Mouse (Mus musculus) MEL (cell line): ENCODE results near the gene Nkain1. TPM values are rescaled to one million over a fixed set of nuclear protein-coding genes. Genes with fewer than 3 reads are reported as not detected.

Experiments
- DNase-seq: peaks from one replicate; pipeline ENCODE4 v3.0.0; 2011; ENCODE audit warnings: low read depth, low spot score
- H3K27ac ChIP-seq: 2 replicates; pipeline ENCODE4 v1.5.1; 2012; ENCODE audit warnings: low read depth, mild to moderate bottlenecking, control low read depth, low read length, moderate library complexity; ENCODE audit not compliant: control insufficient read depth
- H3K27me3 ChIP-seq, 2 experiments: fragments of 150-350 bp in 1 of 2; sonication (generic) in 1 of 2; 2 replicates each; pipeline ENCODE4 v1.6.1; 2012; ENCODE audit warnings: low read length in 2 of 2, mild to moderate bottlenecking in 2 of 2, improper control_type of control experiment in 1 of 2, moderate library complexity in 1 of 2; ENCODE audit not compliant: insufficient read depth in 2 of 2, control insufficient read depth in 1 of 2
- H3K36me3 ChIP-seq, 2 experiments: 2 replicates each; pipeline ENCODE4 v1.6.1; 2012 to 2014; ENCODE audit warnings: low read length in 2 of 2, improper control_type of control experiment in 1 of 2, inconsistent platforms in 1 of 2, mild to moderate bottlenecking in 1 of 2; ENCODE audit not compliant: insufficient read depth in 2 of 2, control insufficient read depth in 1 of 2
- H3K4me1 ChIP-seq, 2 experiments: fragments of 150-350 bp in 1 of 2; sonication (generic) in 1 of 2; 2 replicates each; pipeline ENCODE4 v1.6.1; 2012; ENCODE audit warnings: low read length in 2 of 2, improper control_type of control experiment in 1 of 2, mild to moderate bottlenecking in 1 of 2; ENCODE audit not compliant: insufficient read depth in 2 of 2, control insufficient read depth in 1 of 2
- H3K4me3 ChIP-seq, 2 experiments: fragments of 150-350 bp in 1 of 2; sonication (generic) in 1 of 2; 2 replicates each; pipeline ENCODE4 v1.5.1; 2012; ENCODE audit warnings: low read depth in 2 of 2, low read length in 2 of 2, mild to moderate bottlenecking in 2 of 2, moderate library complexity in 2 of 2, control low read depth in 1 of 2, improper control_type of control experiment in 1 of 2; ENCODE audit not compliant: control insufficient read depth in 1 of 2, insufficient read depth in 1 of 2
- H3K79me2 ChIP-seq: 2 replicates; pipeline ENCODE4 v1.6.1; 2012; ENCODE audit warnings: mild to moderate bottlenecking, low read length, moderate library complexity; ENCODE audit not compliant: control insufficient read depth, poor library complexity, insufficient read depth
- H3K9ac ChIP-seq: 2 replicates; pipeline ENCODE4 v1.6.1; 2012; ENCODE audit warnings: low read depth, mild to moderate bottlenecking, control low read depth, low read length, moderate library complexity; ENCODE audit not compliant: control insufficient read depth, poor library complexity, severe bottlenecking
- H3K9me3 ChIP-seq: fragments of 150-350 bp; sonication (generic); replicated peaks from 2 replicates; pipeline ENCODE4 v1.6.1; 2012; ENCODE audit warnings: mild to moderate bottlenecking, low read length, improper control_type of control experiment, moderate library complexity; ENCODE audit not compliant: insufficient read depth
- BHLHE40 ChIP-seq: IDR thresholded peaks from 2 replicates; pipeline ENCODE4 v1.6.1; 2012; ENCODE audit warnings: low read depth, mild to moderate bottlenecking, inconsistent platforms, low read length, improper control_type of control experiment, borderline replicate concordance
- CHD1 ChIP-seq: IDR thresholded peaks from 2 replicates; pipeline ENCODE4 v1.6.1; 2012; ENCODE audit warnings: low read depth, mild to moderate bottlenecking, inconsistent platforms, low read length, improper control_type of control experiment
- CTCF ChIP-seq, 3 experiments: IDR thresholded peaks in 2 of 3; conservative IDR thresholded peaks in 1 of 3; 2 replicates each; pipeline ENCODE4 v1.5.1; 2011 to 2012; ENCODE audit warnings: low read length in 3 of 3, low read depth in 2 of 3, mild to moderate bottlenecking in 2 of 3, improper control_type of control experiment in 1 of 3, inconsistent platforms in 1 of 3, mixed read lengths in 1 of 3, moderate library complexity in 1 of 3; ENCODE audit not compliant: control insufficient read depth in 1 of 3, insufficient read depth in 1 of 3, poor library complexity in 1 of 3, severe bottlenecking in 1 of 3
- E2F4 ChIP-seq: IDR thresholded peaks from 2 replicates; pipeline ENCODE4 v1.6.1; 2011; ENCODE audit warnings: low read depth, low read length, improper control_type of control experiment, borderline replicate concordance
- ELF1 ChIP-seq: IDR thresholded peaks from 2 replicates; pipeline ENCODE4 v1.6.1; 2014; ENCODE audit warnings: low read depth, mild to moderate bottlenecking, inconsistent platforms, low read length, improper control_type of control experiment, moderate library complexity
- GATA1 ChIP-seq: IDR thresholded peaks from 2 replicates; pipeline ENCODE4 v1.6.1; 2011; ENCODE audit warnings: low read depth, low read length, improper control_type of control experiment
- MAZ ChIP-seq: IDR thresholded peaks from 2 replicates; pipeline ENCODE4 v1.6.1; 2012; ENCODE audit warnings: low read depth, mild to moderate bottlenecking, inconsistent platforms, low read length, improper control_type of control experiment
- MYB ChIP-seq: IDR thresholded peaks from 2 replicates; pipeline ENCODE4 v1.6.1; 2011; ENCODE audit warnings: mild to moderate bottlenecking, low read depth, low read length, improper control_type of control experiment
- POLR2A ChIP-seq, 2 experiments: IDR thresholded peaks; 2 replicates each; pipeline ENCODE4 v1.6.1; 2011 to 2012; ENCODE audit warnings: low read length in 2 of 2, mild to moderate bottlenecking in 2 of 2, control low read depth in 1 of 2, improper control_type of control experiment in 1 of 2, low read depth in 1 of 2, moderate library complexity in 1 of 2; ENCODE audit not compliant: control insufficient read depth in 1 of 2, insufficient read depth in 1 of 2, poor library complexity in 1 of 2
- POLR2AphosphoS2 ChIP-seq: IDR thresholded peaks from 2 replicates; pipeline ENCODE4 v1.6.1; 2011; ENCODE audit warnings: low read length, improper control_type of control experiment
- RAD21 ChIP-seq: IDR thresholded peaks from 2 replicates; pipeline ENCODE4 v1.6.1; 2011; ENCODE audit warnings: mild to moderate bottlenecking, low read depth, low read length, improper control_type of control experiment
- RCOR1 ChIP-seq: IDR thresholded peaks from 2 replicates; pipeline ENCODE4 v1.6.1; 2012; ENCODE audit warnings: low read depth, mild to moderate bottlenecking, inconsistent platforms, low read length, improper control_type of control experiment
- SMC3 ChIP-seq: IDR thresholded peaks from 2 replicates; pipeline ENCODE4 v1.6.1; 2011; ENCODE audit warnings: low read depth, low read length, improper control_type of control experiment
- TBP ChIP-seq: IDR thresholded peaks from 2 replicates; pipeline ENCODE4 v1.8.0; 2011; ENCODE audit warnings: low read depth, low read length, improper control_type of control experiment
- TCF12 ChIP-seq: IDR thresholded peaks from 2 replicates; pipeline ENCODE4 v1.6.1; 2014; ENCODE audit warnings: low read depth, mild to moderate bottlenecking, inconsistent platforms, low read length, improper control_type of control experiment, moderate library complexity
- UBTF ChIP-seq: IDR thresholded peaks from 2 replicates; pipeline ENCODE4 v1.6.1; 2012; ENCODE audit warnings: low read depth, mild to moderate bottlenecking, inconsistent platforms, low read length, improper control_type of control experiment, moderate library complexity, borderline replicate concordance; ENCODE audit not compliant: insufficient read depth
- ZKSCAN1 ChIP-seq: IDR thresholded peaks from 2 replicates; pipeline ENCODE4 v1.6.1; 2012; ENCODE audit warnings: low read depth, mild to moderate bottlenecking, inconsistent platforms, low read length, improper control_type of control experiment, moderate library complexity
- polyA plus RNA-seq, 2 experiments: library from polyadenylated mRNA; stranded (reverse) in 1 of 2; unstranded in 1 of 2; fragments of >175 nt in 1 of 2; fragments of >200 nt in 1 of 2; gene quantifications; 2 replicates each; pipeline versions ENCODE4 v1.2.1 to v1.2.4; 2012; ENCODE audit warnings: low replicate concordance in 2 of 2, low read depth in 1 of 2; ENCODE audit not compliant: insufficient read length in 2 of 2, insufficient read depth in 1 of 2, missing spikeins in 1 of 2
- total RNA-seq: library from RNA; depleted of rRNA; stranded (reverse); fragments of 300-350 nt; gene quantifications from 2 replicates; pipeline ENCODE4 v1.2.3, GENCODE M21; 2012

Nkain1 gene
- total and polyA plus RNA-seq, 3 experiments: 5.3 to 18.5 TPM; not detected in 1

DNA sequence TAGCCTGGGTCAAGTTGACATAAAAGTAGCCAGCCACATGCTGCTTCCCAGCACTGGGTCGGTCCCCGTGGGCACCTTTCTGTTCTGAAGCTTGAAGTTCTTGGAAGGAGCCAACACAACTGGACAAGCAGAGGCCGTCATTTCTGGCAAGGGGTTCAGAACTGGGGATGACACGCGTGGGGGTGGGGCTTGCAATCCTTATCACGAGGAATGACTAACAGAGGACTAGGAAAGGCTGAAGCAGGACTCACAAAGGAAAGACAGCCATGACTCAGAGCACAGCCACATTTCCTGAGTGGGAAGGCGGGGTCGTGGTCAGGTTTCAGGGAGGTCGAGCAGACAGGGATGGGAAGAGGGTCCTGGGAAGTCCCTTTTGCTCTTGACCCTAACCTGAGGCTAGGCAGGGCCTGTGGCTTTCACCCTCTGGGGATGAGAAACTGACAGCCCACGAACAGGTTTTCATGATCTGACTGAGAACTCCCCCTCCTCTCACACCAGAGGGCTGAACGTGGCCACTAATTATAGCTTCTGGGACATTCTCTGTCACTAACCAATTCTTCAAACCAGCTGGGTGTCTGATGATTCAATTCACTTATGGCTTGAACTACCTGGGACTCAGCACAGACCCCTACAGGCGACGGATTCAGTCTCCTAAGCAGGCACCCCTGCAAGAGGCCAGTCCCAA lies 2.4 kb upstream of the Nkain1 start:
- no peak overlapping the region for H3K4me3 ChIP-seq
- H3K9me3 ChIP-seq: no peaks in the 10 kb centered on the region

DNA sequence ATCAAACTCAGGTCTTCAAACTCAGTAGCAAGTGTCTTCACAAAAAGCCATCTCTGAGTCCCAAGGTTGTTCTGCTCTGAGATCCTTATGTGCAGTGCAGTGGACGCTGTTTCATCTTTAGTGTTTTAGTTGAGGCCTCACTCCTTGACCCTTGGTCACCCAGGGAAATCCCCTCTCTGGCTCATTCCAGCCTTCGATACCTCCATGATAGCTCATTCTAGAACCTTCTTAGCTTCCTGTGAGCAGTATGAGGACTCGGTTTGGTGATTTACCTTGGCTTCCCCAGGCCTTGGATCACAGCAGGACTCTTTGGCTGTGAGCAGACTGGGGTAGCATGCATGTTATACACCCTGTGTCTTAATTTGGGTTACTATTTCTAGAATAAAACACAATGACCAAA lies 1.6 kb upstream of the Nkain1 start:
- no peak for TF ChIP-seq POLR2A (IDR thresholded peaks at IDR 0.05; ENCODE audit: control insufficient read depth in 1 of 2, insufficient read depth in 1 of 2, low read depth in 1 of 2, low read length in 2 of 2, poor library complexity in 1 of 2)
- no peak for TF ChIP-seq POLR2AphosphoS2
- TF ChIP-seq ELF1: no peak
- TF ChIP-seq RAD21: no peak
- peaks cover 0 to 2% of the 10 kb centered on the region in 2 experiments; a peak in 1 of 4 replicates for H3K4me1 ChIP-seq
- H3K4me3 ChIP-seq: no peak overlapping the region
- no peak overlapping the region for H3K9ac ChIP-seq
- H3K27me3 ChIP-seq: no peaks in the 10 kb centered on the region
- no peaks in the 10 kb centered on the region for H3K9me3 ChIP-seq
- no peaks in the 10 kb centered on the region; the same call in 1 of the 2 replicates for H3K79me2 ChIP-seq
- H3K27ac ChIP-seq: no peak overlapping the region
- no peak for DNase-seq
- H3K36me3 ChIP-seq: no peaks in the 10 kb centered on the region

More for the DNA sequence above, 2.4 kb upstream of the Nkain1 start:
- H3K36me3 ChIP-seq: no peaks in the 10 kb centered on the region
- H3K4me1 ChIP-seq: peaks cover 0 to 2% of the 10 kb centered on the region in 2 experiments; a peak in 1 of 4 replicates
- H3K9ac ChIP-seq: no peak overlapping the region
- no peaks in the 10 kb centered on the region for H3K27me3 ChIP-seq
- no peak for DNase-seq
- no peak for TF ChIP-seq TCF12
- TF ChIP-seq TBP: no peak
- no peak for TF ChIP-seq BHLHE40
- no peak for TF ChIP-seq RCOR1
- no peak for TF ChIP-seq UBTF
- TF ChIP-seq GATA1: no peak
- no peak overlapping the region for H3K27ac ChIP-seq
- no peaks in the 10 kb centered on the region; the same call in 1 of the 2 replicates for H3K79me2 ChIP-seq

DNA sequence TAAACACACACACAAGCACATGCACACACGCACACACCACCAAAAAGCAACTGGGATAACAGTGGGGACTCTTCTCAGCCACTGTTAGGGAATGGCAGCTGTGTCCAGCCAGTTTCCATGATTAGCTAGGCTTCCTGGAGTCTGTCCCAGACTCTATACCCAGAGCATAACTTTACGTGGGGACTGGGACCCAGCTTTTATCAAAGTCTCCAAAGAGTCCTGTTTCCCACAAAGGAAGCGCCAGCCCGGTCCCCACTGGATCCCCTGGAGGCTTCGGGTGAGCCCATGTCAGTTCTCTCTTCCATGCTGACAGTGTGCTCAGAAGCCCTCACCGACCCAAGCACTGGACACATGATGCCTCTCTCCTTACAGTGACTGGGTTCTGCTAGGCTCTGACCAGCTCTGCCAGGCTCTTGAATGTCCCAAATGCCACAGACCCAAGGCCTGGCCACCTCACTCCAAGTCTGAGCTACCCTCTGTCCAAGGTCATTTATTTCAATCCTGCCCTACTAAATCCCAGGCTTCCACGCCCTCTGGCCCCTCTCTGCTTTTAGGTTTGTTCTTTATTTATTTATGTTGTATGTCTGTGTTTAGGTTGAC lies 988 bp upstream of the Nkain1 start:
- no peaks in the 10 kb centered on the region; the same call in 1 of the 2 replicates for H3K79me2 ChIP-seq
- H3K9ac ChIP-seq: no peak overlapping the region
- H3K27ac ChIP-seq: no peak overlapping the region
- peaks cover 0 to 2% of the 10 kb centered on the region in 2 experiments; a peak in 1 of 4 replicates for H3K4me1 ChIP-seq
- no peaks in the 10 kb centered on the region for H3K36me3 ChIP-seq
- no peak overlapping the region for H3K4me3 ChIP-seq
- no peak for DNase-seq
- TF ChIP-seq MAZ (no peak), RCOR1 (no peak), CTCF (IDR thresholded peaks at IDR 0.05 in 2 of 3, conservative IDR thresholded peaks at IDR 0.05 in 1 of 3; ENCODE audit: control insufficient read depth in 1 of 3, insufficient read depth in 1 of 3, low read depth in 2 of 3, low read length in 3 of 3, poor library complexity in 1 of 3, severe bottlenecking in 1 of 3) (no peak), E2F4 (no peak), MYB (no peak), ZKSCAN1 (no peak), CHD1 (no peak), POLR2A (IDR thresholded peaks at IDR 0.05; ENCODE audit: control insufficient read depth in 1 of 2, insufficient read depth in 1 of 2, low read depth in 1 of 2, low read length in 2 of 2, poor library complexity in 1 of 2) (no peak), SMC3 (no peak)
- TF ChIP-seq, all 39 proteins: peak for 0
- Histone ChIP-seq H3K27me3 (no peaks in the 10 kb centered on the region), H3K9me3 (no peaks in the 10 kb centered on the region)
